Mouse (Mus musculus) brain, embryonic 14.5 days (tissue): ENCODE data around the gene Tmem229b. TPM values are rescaled to one million over a fixed set of nuclear protein-coding genes. Genes with fewer than 3 reads are reported as not detected.
"Not testable (repeated sequence)": the region's sequence is repeated elsewhere in the genome, so short reads cannot be mapped to it uniquely, and the experiment has no call there.

Experiments
- DNase-seq: peaks from one replicate; pipeline ENCODE4 v3.0.0-alpha.2; 2011; ENCODE audit warnings: low read depth
- CTCF ChIP-seq: fragments of 200-500 bp; IDR thresholded peaks from 2 replicates; pipeline ENCODE4 v1.5.1; 2012; ENCODE audit warnings: inconsistent platforms, mild to moderate bottlenecking, moderate library complexity, borderline replicate concordance; ENCODE audit not compliant: insufficient read depth, insufficient read length; ENCODE audit errors: extremely low read depth
- POLR2A ChIP-seq: fragments of 200-500 bp; IDR thresholded peaks from 2 replicates; pipeline ENCODE4 v1.6.1; 2012; ENCODE audit warnings: mild to moderate bottlenecking, inconsistent platforms, borderline replicate concordance; ENCODE audit not compliant: poor library complexity, insufficient read depth, insufficient read length, severe bottlenecking; ENCODE audit errors: extremely low read depth
- polyA plus RNA-seq: library from polyadenylated mRNA; depleted of rRNA; stranded (reverse); fragments of >200 nt; gene quantifications from 2 replicates; pipeline ENCODE4 v1.2.3, GENCODE M21; 2012

Gene Tmem229b
- polyA plus RNA-seq, 1 experiment: 93.2 TPM

DNA sequence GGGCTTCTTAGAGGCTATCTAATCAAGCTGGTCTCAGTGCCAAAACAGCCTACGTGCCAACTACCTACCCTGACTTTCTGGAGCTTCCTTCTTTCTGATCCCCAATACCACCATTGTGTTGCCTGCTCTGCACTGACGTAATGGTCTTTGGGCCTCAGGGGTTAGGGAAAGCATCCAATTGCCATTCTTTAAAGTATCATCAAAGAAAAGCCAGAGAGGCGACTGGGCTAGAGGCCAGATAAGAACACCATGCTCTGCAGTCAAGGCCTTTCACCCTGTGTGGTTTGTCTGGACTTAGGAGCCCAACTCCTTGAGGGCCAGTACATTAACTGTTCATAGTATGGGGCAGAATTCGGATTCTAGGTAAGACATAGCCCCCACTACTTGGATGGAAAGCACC lies 30.3 kb downstream of the Tmem229b start:
- TF ChIP-seq POLR2A (no peak), CTCF (no peak)
- no peak for DNase-seq

GRCm38 (mm10) chr12:78975836-78976235 lies 31.6 kb downstream of the Tmem229b start:
- TF ChIP-seq CTCF (no peak), POLR2A (no peak)
- DNase-seq: no peak

DNA sequence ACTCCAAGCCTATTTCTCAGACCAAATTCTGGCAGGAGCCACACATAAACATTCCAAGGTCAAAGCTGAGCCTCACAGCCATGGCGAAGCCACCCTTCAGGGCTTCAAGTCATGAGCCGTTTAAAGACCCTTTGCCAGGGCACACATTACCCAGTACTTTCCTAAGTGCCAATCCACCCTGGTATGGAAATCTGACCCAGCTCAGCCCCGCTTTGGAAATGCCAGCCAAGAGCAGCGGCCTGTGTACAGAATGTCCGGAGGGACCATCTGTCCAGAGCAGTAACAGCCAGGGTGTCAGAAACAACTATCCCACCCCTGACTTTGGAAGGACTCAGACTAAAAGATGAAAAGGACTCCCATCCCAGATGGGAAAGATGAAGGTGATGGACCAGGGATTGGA lies 32.7 kb downstream of the Tmem229b start:
- DNase-seq: no peak
- TF ChIP-seq CTCF (no peak), POLR2A (no peak)

- TF ChIP-seq CTCF (no peak), POLR2A (no peak)
- no peak for DNase-seq
Measured at GRCm38 (mm10) chr12:78973779-78974178, 33.6 kb downstream of the Tmem229b start.

- TF ChIP-seq POLR2A (no peak), CTCF (no peak)
- no peak for DNase-seq
Measured at GRCm38 (mm10) chr12:78971649-78972048, 35.8 kb downstream of the Tmem229b start.

DNA sequence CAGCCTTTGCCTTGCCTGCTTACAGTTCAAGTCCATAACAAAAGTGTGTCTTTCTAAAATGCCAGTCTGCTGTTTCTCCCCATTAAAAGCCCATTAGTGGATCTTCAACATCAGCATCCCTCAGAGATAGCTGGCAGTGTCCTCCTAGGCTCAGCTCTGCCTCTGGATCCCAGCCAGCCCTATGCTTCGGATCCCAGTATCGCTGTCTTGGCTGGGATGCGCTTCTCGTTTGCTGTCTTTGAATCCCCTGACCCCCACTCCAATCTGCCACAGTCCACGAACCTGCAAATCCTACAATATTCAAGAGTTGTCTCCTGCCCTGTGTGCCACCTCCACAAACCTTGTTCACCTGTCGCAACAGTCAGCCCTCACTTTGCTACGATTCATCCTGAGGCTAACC lies 36.7 kb downstream of the Tmem229b start:
- peak; percentile 16 for DNase-seq
- TF ChIP-seq POLR2A (no peak), CTCF (no peak)

DNA sequence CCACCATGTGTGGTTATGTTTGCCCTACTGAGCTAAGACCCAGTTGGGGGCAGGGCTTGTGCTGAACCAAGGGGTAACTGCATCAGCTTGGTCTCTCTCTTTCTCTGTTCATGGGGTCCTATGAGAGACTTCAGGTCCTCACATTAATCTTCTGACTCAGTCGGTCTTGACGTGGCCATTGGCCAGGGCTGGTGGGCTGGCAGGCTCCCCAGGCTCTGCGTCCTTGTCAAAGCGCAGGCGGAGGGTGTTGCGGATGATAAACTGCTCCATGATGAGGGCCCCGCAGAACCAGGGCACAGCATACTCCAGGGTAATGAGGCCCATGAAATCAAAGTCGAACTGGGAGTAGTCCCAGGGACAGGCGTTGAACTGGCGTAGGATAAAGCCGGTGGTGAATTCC lies 42.9 kb downstream of the Tmem229b start:
- not testable (repeated sequence) for DNase-seq

DNA sequence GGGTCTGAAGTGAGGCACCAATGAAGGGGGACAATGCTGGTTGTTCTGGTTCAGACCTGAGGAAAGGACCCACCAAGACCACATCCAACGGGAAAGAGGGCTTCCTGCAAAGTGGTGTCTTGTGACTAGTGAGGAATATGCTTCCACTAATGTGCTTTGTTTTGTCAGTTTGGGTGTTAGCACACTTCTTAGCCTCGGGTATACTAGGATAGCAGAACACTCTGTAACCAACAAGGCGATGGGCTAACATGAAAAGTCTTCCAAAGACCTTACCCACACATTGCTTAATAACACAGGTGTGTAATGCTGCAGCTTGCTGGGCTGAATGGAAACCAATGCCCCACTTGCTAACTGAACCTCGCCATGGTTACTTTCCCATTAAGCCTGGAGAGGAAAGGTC lies 51.0 kb downstream of the Tmem229b start:
- TF ChIP-seq POLR2A: no peak
- no peak for TF ChIP-seq CTCF

GRCm38 (mm10) chr12:78952484-78952883 lies 54.9 kb downstream of the Tmem229b start:
- no peak for TF ChIP-seq POLR2A
- TF ChIP-seq CTCF: no peak
- no peak for DNase-seq

More for the DNA sequence above, 51.0 kb downstream of the Tmem229b start:
- DNase-seq: no peak

- TF ChIP-seq POLR2A: no peak
- TF ChIP-seq CTCF: no peak
- no peak for DNase-seq
Measured at GRCm38 (mm10) chr12:78952053-78952452, 55.4 kb downstream of the Tmem229b start.

GRCm38 (mm10) chr12:78947661-78948060 lies 59.8 kb downstream of the Tmem229b start:
- TF ChIP-seq POLR2A (no peak), CTCF (no peak)
- no peak for DNase-seq

- peak; percentile 36 for DNase-seq
- TF ChIP-seq CTCF (peak; percentile 34; the same call in 1 of the 2 replicates), POLR2A (no peak)
Measured at GRCm38 (mm10) chr12:78947161-78947560, 60.3 kb downstream of the Tmem229b start.

- TF ChIP-seq POLR2A: no peak
- no peak for TF ChIP-seq CTCF
- no peak for DNase-seq
Measured at GRCm38 (mm10) chr12:78942931-78943330, 64.5 kb downstream of the Tmem229b start.
